Mouse (Mus musculus): Measurements from ENCODE around the gene Dkk3. TPM values are rescaled to one million over a fixed set of nuclear protein-coding genes. Genes with fewer than 3 reads are reported as not detected.
"Not testable (repeated sequence)": the region's sequence is repeated elsewhere in the genome, so short reads cannot be mapped to it uniquely, and the experiment has no call there.

Gene Dkk3
- total and polyA plus RNA-seq, 2 experiments = 0.39 to 0.65 TPM

DNA sequence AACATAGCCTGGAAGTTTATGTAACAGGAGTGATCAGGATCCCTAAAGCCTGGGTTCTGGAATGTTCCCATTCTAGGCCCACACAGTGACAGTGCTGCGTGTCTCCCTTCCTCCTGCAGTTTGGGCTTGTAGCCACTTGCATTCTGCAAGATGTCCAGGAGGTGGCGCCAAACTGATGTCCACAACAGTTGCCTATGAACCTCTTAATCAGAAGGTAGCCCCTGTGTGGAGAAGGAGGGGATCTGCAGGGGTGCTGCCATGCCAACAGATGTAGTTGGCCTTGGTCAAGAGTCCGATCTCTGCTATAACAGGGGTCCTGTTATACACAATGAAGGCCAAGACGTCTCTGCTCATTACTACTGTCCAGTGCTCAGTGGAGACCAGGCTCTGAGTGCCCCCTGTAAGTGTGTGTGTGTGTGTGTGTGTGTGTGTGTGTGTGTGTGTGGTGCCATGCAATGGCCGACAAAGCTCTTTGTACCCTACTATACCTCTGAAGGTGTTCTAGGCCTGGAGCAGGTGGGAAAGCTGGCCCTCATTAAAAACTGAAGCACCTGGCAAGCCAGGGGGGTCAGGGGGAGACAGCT is 24.5 kb upstream of the Dkk3 start:
- H3K27me3 ChIP-seq (ENCODE audit: control insufficient read depth, insufficient read depth, low read length) = no peaks in the 10 kb centered on the region
- no peaks in the 10 kb centered on the region for H3K79me2 ChIP-seq (ENCODE audit: control insufficient read depth, insufficient read depth, low read length)
- 21% methylated on average over 5 of the region's 5 CpGs for WGBS
- no peak overlapping the region for H3K4me3 ChIP-seq (ENCODE audit: insufficient read depth, low read depth, low read length)
- H3K4me1 ChIP-seq (ENCODE audit: control insufficient read depth, insufficient read depth, low read length) = peaks cover 29% of the 10 kb centered on the region
- H3K36me3 ChIP-seq (ENCODE audit: control insufficient read depth, insufficient read depth, low read length) = no peaks in the 10 kb centered on the region
- no peak overlapping the region for H3K9ac ChIP-seq (ENCODE audit: low read depth, low read length)
- TF ChIP-seq POLR2A (IDR thresholded peaks at IDR 0.05; ENCODE audit: extremely low read depth, insufficient read depth, low read length) (no peak), CTCF (IDR thresholded peaks at IDR 0.05; ENCODE audit: low read depth, low read length) (peak; percentile 95)
- no peak overlapping the region for H3K27ac ChIP-seq (replicated peaks; ENCODE audit: insufficient read depth, low read depth, low read length)
- peak; percentile 67 for DNase-seq (ENCODE audit: extremely low read depth, low read depth, low spot score)

DNA sequence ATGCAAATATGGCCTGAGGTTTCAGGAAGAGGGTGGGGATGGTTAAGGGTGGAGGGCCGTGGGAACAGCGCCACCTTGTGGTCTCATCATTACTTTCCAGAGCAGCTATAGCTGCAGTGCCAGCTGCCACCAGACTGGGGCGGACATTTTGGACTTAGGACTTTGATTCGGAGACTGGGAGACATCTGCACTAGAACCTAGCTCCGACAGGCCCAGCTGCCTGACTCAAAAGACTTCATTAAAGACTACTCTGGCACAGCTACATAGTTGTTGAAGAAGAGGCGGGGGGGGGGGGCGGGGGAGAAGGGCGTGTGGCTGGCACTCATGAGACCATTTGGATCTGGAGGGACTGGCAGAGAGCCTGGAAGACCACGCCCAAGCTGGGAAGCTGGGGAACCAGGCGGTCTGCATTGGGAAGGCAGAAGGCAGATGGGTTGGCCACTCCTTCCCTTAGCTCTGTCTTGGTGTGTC is 21.4 kb upstream of the Dkk3 start:
- H3K4me1 ChIP-seq (ENCODE audit: control insufficient read depth, insufficient read depth, low read length) = peaks cover 14% of the 10 kb centered on the region
- no peak overlapping the region for H3K27ac ChIP-seq (replicated peaks; ENCODE audit: insufficient read depth, low read depth, low read length)
- peak; percentile 100 for TF ChIP-seq CTCF (IDR thresholded peaks at IDR 0.05; ENCODE audit: low read depth, low read length)
- TF ChIP-seq POLR2A (IDR thresholded peaks at IDR 0.05; ENCODE audit: extremely low read depth, insufficient read depth, low read length) = no peak
- H3K4me3 ChIP-seq (ENCODE audit: insufficient read depth, low read depth, low read length) = no peak overlapping the region
- H3K79me2 ChIP-seq (ENCODE audit: control insufficient read depth, insufficient read depth, low read length) = no peaks in the 10 kb centered on the region
- WGBS = 11% methylated on average over 10 of the region's 10 CpGs
- 0 out of 2 replicates have a peak overlapping the region, but pooled peaks have one; percentile 4 for H3K9ac ChIP-seq (ENCODE audit: low read depth, low read length)
- no peaks in the 10 kb centered on the region for H3K36me3 ChIP-seq (ENCODE audit: control insufficient read depth, insufficient read depth, low read length)
- peak; percentile 82 for DNase-seq (ENCODE audit: extremely low read depth, low read depth, low spot score)
- no peaks in the 10 kb centered on the region for H3K27me3 ChIP-seq (ENCODE audit: control insufficient read depth, insufficient read depth, low read length)

DNA sequence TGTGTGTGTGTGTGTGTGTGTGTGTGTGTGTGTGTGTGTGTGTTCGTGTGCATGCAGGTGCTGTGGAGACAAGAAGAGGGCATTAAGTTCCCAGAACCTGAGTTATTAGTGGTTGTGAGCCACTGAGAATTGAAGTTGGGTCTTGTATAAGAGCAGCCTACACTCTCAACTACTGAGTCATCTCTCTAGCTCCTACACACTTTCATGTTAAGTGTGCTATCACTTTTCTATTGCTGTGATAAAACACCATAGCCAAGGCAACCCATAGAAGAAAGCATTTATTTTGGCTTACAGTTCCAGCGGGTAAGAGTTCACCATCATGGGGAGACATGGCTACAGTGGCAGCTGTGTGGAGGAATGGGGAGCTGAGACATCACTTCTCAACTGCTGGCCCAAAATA is 17.8 kb upstream of the Dkk3 start:
- Histone ChIP-seq H3K4me3 (ENCODE audit: insufficient read depth, low read depth, low read length) (no peak overlapping the region), H3K9ac (ENCODE audit: low read depth, low read length) (no peak overlapping the region), H3K4me1 (ENCODE audit: control insufficient read depth, insufficient read depth, low read length) (peaks cover 2% of the 10 kb centered on the region; the same call in 1 of the 2 replicates), H3K36me3 (ENCODE audit: control insufficient read depth, insufficient read depth, low read length) (no peaks in the 10 kb centered on the region), H3K27me3 (ENCODE audit: control insufficient read depth, insufficient read depth, low read length) (no peaks in the 10 kb centered on the region), H3K27ac (replicated peaks; ENCODE audit: insufficient read depth, low read depth, low read length) (no peak overlapping the region), H3K79me2 (ENCODE audit: control insufficient read depth, insufficient read depth, low read length) (no peaks in the 10 kb centered on the region)
- TF ChIP-seq POLR2A (IDR thresholded peaks at IDR 0.05; ENCODE audit: extremely low read depth, insufficient read depth, low read length) (no peak), CTCF (IDR thresholded peaks at IDR 0.05; ENCODE audit: low read depth, low read length) (no peak)
- WGBS = 80% methylated on average over 2 of the region's 2 CpGs
- DNase-seq (ENCODE audit: extremely low read depth, low read depth, low spot score) = no peak

DNA sequence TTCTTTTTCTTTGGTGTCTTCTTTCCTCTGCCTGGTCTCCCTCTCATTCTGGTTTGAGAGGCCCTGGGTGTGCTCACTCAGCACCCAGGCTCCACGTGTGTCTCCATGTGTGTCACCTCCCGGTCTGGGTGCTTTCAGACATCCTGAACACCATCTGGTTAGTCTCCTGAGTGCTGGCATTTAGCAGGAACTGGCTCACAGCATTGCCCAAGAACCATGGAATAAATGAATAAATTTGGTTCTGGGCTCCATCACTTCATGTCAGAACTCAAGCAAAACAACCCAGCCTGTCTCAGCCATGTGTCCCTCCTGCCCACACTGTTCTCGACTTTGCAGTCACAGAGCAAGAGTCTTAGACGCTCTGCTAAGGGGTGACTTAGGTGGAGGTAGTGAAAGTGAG is 13.8 kb upstream of the Dkk3 start:
- Histone ChIP-seq H3K27ac (replicated peaks; ENCODE audit: insufficient read depth, low read depth, low read length) (no peak overlapping the region), H3K27me3 (ENCODE audit: control insufficient read depth, insufficient read depth, low read length) (no peaks in the 10 kb centered on the region), H3K4me1 (ENCODE audit: control insufficient read depth, insufficient read depth, low read length) (peaks cover 8% of the 10 kb centered on the region; the same call in 1 of the 2 replicates), H3K4me3 (ENCODE audit: insufficient read depth, low read depth, low read length) (no peak overlapping the region), H3K9ac (ENCODE audit: low read depth, low read length) (no peak overlapping the region), H3K79me2 (ENCODE audit: control insufficient read depth, insufficient read depth, low read length) (no peaks in the 10 kb centered on the region), H3K36me3 (ENCODE audit: control insufficient read depth, insufficient read depth, low read length) (no peaks in the 10 kb centered on the region)
- no peak for DNase-seq (ENCODE audit: extremely low read depth, low read depth, low spot score)
- WGBS = 85% methylated on average over 4 of the region's 4 CpGs
- TF ChIP-seq CTCF (IDR thresholded peaks at IDR 0.05; ENCODE audit: low read depth, low read length) = no peak
- TF ChIP-seq POLR2A (IDR thresholded peaks at IDR 0.05; ENCODE audit: extremely low read depth, insufficient read depth, low read length) = no peak

DNA sequence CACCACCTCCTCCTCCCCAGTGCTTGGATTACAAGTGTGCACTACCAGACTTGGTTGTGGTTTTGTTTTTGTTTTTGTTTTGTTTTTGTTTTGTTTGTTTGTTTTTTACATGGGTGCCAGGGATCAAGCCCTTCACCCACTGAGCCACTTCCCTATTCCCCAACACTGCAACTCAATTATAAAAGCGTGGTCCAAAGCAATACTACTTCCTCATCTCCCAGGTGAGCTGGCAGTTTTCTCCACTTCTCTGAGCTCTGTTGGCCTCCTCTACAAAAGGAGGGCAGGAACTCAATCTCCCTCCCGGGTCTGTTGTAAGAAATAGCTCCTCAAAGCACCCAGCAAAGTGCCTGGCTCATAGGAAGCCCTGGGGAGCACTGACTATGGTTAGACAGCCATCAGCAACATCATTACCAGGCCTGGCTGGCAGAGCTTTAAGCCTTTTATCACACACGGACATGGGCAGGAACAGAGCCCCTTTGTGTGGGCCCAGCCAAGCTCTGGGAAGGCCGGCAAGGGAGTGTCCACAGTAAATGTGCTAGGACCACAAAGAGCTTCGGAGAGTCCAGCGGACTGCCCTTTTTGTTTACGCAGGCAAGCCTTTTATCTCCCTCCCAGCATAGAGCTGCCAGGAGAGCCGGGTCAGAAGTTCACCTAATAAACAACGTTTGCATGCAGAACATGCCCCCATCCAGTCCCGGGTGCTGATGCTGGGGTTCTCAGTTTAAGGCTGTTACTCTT is 11.3 kb upstream of the Dkk3 start:
- H3K4me3 ChIP-seq (ENCODE audit: insufficient read depth, low read depth, low read length) = no peak overlapping the region
- H3K36me3 ChIP-seq (ENCODE audit: control insufficient read depth, insufficient read depth, low read length) = no peaks in the 10 kb centered on the region
- no peaks in the 10 kb centered on the region for H3K79me2 ChIP-seq (ENCODE audit: control insufficient read depth, insufficient read depth, low read length)
- WGBS = 15% methylated on average over 10 of the region's 10 CpGs
- peak overlapping the region; percentile 49 for H3K27ac ChIP-seq (replicated peaks; ENCODE audit: insufficient read depth, low read depth, low read length)
- H3K27me3 ChIP-seq (ENCODE audit: control insufficient read depth, insufficient read depth, low read length) = no peaks in the 10 kb centered on the region
- no peak for TF ChIP-seq CTCF (IDR thresholded peaks at IDR 0.05; ENCODE audit: low read depth, low read length)
- TF ChIP-seq POLR2A (IDR thresholded peaks at IDR 0.05; ENCODE audit: extremely low read depth, insufficient read depth, low read length) = no peak
- peak; percentile 89 for DNase-seq (ENCODE audit: extremely low read depth, low read depth, low spot score)
- no peak overlapping the region for H3K9ac ChIP-seq (ENCODE audit: low read depth, low read length)
- peaks cover 8% of the 10 kb centered on the region; the same call in 1 of the 2 replicates for H3K4me1 ChIP-seq (ENCODE audit: control insufficient read depth, insufficient read depth, low read length)

DNA sequence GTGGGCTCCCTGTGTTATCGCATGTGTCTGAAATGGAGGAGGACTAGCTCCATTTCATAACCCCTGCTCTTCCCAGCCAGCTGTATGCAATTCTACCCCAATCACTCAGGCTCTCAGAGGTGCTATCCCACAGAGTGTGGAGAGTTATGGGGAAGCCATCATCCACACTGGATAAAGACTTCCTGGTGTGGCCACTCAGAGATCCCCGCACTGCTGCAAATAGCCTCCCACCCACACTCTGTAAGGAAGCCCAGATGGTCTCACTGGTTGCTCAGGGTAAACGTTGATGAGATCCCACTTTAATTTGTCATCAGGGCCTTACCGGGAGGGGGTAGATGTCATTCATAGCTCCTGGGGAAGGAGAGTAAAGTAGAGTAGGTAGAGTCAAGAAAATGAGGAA is 6.7 kb upstream of the Dkk3 start:
- Histone ChIP-seq H3K4me1 (ENCODE audit: control insufficient read depth, insufficient read depth, low read length) (peaks cover 7% of the 10 kb centered on the region; the same call in 1 of the 2 replicates), H3K27ac (replicated peaks; ENCODE audit: insufficient read depth, low read depth, low read length) (no peak overlapping the region), H3K4me3 (ENCODE audit: insufficient read depth, low read depth, low read length) (no peak overlapping the region), H3K79me2 (ENCODE audit: control insufficient read depth, insufficient read depth, low read length) (no peaks in the 10 kb centered on the region), H3K9ac (ENCODE audit: low read depth, low read length) (no peak overlapping the region), H3K36me3 (ENCODE audit: control insufficient read depth, insufficient read depth, low read length) (no peaks in the 10 kb centered on the region), H3K27me3 (ENCODE audit: control insufficient read depth, insufficient read depth, low read length) (no peaks in the 10 kb centered on the region)
- 84% methylated on average over 4 of the region's 4 CpGs for WGBS
- TF ChIP-seq CTCF (IDR thresholded peaks at IDR 0.05; ENCODE audit: low read depth, low read length) = no peak
- no peak for DNase-seq (ENCODE audit: extremely low read depth, low read depth, low spot score)

DNA sequence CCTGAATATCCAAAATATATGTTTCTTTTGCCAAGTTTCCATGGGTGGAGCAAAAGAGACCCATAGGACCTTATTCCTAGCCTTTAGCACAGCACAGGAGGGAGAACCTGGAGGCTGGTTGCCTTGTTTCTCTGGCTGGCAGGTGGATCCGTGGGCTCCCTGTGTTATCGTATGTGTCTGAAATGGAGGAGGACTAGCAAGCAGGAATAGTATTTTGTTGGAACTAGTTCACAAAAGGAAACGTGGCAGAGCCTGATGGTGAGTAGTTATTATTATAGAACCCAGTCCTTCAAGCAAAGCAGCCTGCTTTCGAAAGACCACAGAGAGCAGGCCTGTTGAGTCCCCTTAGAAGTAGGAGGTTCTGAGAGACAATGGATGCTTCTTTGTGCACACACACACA is 6.2 kb upstream of the Dkk3 start:
- not testable (repeated sequence) for H3K27ac ChIP-seq (replicated peaks; ENCODE audit: insufficient read depth, low read depth, low read length); H3K79me2 ChIP-seq (ENCODE audit: control insufficient read depth, insufficient read depth, low read length); H3K9ac ChIP-seq (ENCODE audit: low read depth, low read length); H3K27me3 ChIP-seq (ENCODE audit: control insufficient read depth, insufficient read depth, low read length); H3K4me3 ChIP-seq (ENCODE audit: insufficient read depth, low read depth, low read length); DNase-seq (ENCODE audit: extremely low read depth, low read depth, low spot score); H3K36me3 ChIP-seq (ENCODE audit: control insufficient read depth, insufficient read depth, low read length); H3K4me1 ChIP-seq (ENCODE audit: control insufficient read depth, insufficient read depth, low read length)
- 90% methylated on average over 4 of the region's 4 CpGs for WGBS

All from liver, adult 2 months (tissue).